In the genomic region with DNA sequence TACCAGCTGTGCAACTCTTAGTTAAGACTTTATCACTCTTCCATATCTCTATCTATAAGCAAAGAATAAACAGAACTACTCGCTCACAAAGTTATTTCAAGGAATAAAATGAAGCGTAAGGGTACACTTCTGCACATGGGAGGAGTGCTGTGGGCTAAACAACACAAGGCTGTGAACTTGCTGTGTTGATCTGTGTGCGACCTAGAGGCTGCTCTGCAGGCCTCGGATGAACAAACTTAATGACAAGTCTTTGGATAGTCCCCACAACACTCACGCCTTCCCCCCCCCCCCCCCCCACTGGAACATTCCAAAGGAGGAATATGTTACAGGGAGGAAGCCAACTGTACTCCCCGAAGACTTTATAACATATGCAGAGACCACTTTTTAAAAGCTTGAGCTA, we compare ENCODE assay signal across 8 mouse cellular contexts. TPM values are rescaled to one million over a fixed set of nuclear protein-coding genes. Genes with fewer than 3 reads are reported as not detected.
DNase-seq lines count a peak whose midpoint lies in the region; ATAC-seq and TF ChIP-seq lines count a peak whose summit lies in the region.

A gene (plus strand): TSS at position 336 of the 400 bp plus-strand sequence.

- no peak for TF ChIP-seq EP300 in CH12.LX (IDR thresholded peaks at IDR 0.05; ENCODE audit: low read length)

- H3K4me2 ChIP-seq in heart, embryonic 11.5 days: peak within 1 kb of the TSS; percentile 75
- H3K4me2 ChIP-seq in CH12.LX (ENCODE audit: insufficient read depth, low read depth, poor library complexity, severe bottlenecking): peak within 1 kb of the TSS; percentile 53
- H3K4me2 ChIP-seq in forebrain, embryonic 15.5 days (replicated peaks): peak within 1 kb of the TSS; percentile 65
- peak within 1 kb of the TSS; percentile 76 for H3K4me2 ChIP-seq in liver, embryonic 16.5 days (ENCODE audit: low read depth, low read length)

- TF ChIP-seq RAD21 in CH12.LX (IDR thresholded peaks at IDR 0.05; ENCODE audit: low read depth, low read length): no peak

- DNase-seq in heart, adult 11 months: no peak
- DNase-seq in CH12.LX (ENCODE audit: extremely low read depth) (no peak), adipocyte (ENCODE audit: low spot score) (no peak)
- DNase-seq in right cerebral cortex, adult 2 months (ENCODE audit: low spot score in 2 of 2): no peak
- DNase-seq in ovary, postnatal 36 days (ENCODE audit: low spot score): no peak

- TF ChIP-seq CTCF in CH12.LX (conservative IDR thresholded peaks at IDR 0.05 in 1 of 2, IDR thresholded peaks at IDR 0.05 in 1 of 2; ENCODE audit: low read depth in 2 of 2, low read length in 2 of 2): no peak

- peak within 1 kb of the TSS; percentile 72 for H3K4me3 ChIP-seq in heart, embryonic 11.5 days (ENCODE audit: low read depth, low read length)
- H3K4me3 ChIP-seq in CH12.LX (replicated peaks in 1 of 3; ENCODE audit: low read depth in 2 of 3, low read length in 2 of 3, poor library complexity in 1 of 3): peak within 1 kb of the TSS; percentile 75 to 97 (median 82)
- H3K4me3 ChIP-seq in forebrain, embryonic 15.5 days: peak within 1 kb of the TSS; percentile 77
- H3K4me3 ChIP-seq in liver, embryonic 16.5 days (ENCODE audit: low read depth, low read length): peak within 1 kb of the TSS; percentile 94

- H3K36me3 ChIP-seq in heart, embryonic 11.5 days (ENCODE audit: control insufficient read depth, insufficient read depth, low read length): no peaks in the 10 kb centered on the region
- peaks cover 0 to 11% of the 10 kb centered on the region in 2 experiments for H3K36me3 ChIP-seq in CH12.LX (replicated peaks in 1 of 2; ENCODE audit: control insufficient read depth in 1 of 2, insufficient read depth in 1 of 2, low read length in 1 of 2)
- no peaks in the 10 kb centered on the region for H3K36me3 ChIP-seq in forebrain, embryonic 15.5 days
- no peaks in the 10 kb centered on the region; the same call in 1 of the 2 replicates for H3K36me3 ChIP-seq in liver, embryonic 16.5 days (ENCODE audit: control insufficient read depth, insufficient read depth)

- no peak for TF ChIP-seq POLR2A in CH12.LX (IDR thresholded peaks at IDR 0.05; ENCODE audit: low read depth, low read length)

- dilution Hi-C loops in CH12.LX (cut with MboI; ENCODE audit: extremely low pct_ligation_motif_present, extremely low pct_unique_long_range_greater_than_20kb, low sequenced_read_pairs): no loop called here

- H3K27me3 ChIP-seq in heart, embryonic 11.5 days (ENCODE audit: control insufficient read depth, insufficient read depth, low read length): no peaks in the 10 kb centered on the region; the same call in 1 of the 2 replicates
- no peaks in the 10 kb centered on the region for H3K27me3 ChIP-seq in CH12.LX (replicated peaks)
- H3K27me3 ChIP-seq in forebrain, embryonic 15.5 days: 0 out of 2 replicates have a peak, but pooled peaks cover 2% of the 10 kb centered on the region
- H3K27me3 ChIP-seq in liver, embryonic 16.5 days (ENCODE audit: control insufficient read depth, insufficient read depth, low read depth, low read length): no peaks in the 10 kb centered on the region

- H3K79me2 ChIP-seq in CH12.LX (replicated peaks; ENCODE audit: control insufficient read depth, extremely low read depth, insufficient read depth, poor library complexity, severe bottlenecking): no peaks in the 10 kb centered on the region

- 80% methylated on average over 6 of the region's 6 CpGs for WGBS in heart, embryonic 11.5 days (ENCODE audit: insufficient replicate concordance)
- 82% methylated on average over 6 of the region's 6 CpGs for WGBS in forebrain, embryonic 15.5 days
- WGBS in liver, embryonic 16.5 days (ENCODE audit: insufficient replicate concordance): 71% methylated on average over 6 of the region's 6 CpGs

- H3K4me1 ChIP-seq in heart, embryonic 11.5 days (ENCODE audit: control insufficient read depth, insufficient read depth, low read length): no peaks in the 10 kb centered on the region
- peaks cover 2 to 19% of the 10 kb centered on the region in 2 experiments; a peak in 2 of 4 replicates for H3K4me1 ChIP-seq in CH12.LX (ENCODE audit: control insufficient read depth in 1 of 2, insufficient read depth in 2 of 2)
- H3K4me1 ChIP-seq in forebrain, embryonic 15.5 days: peaks cover 3% of the 10 kb centered on the region; the same call in 1 of the 2 replicates
- no peaks in the 10 kb centered on the region; the same call in 1 of the 2 replicates for H3K4me1 ChIP-seq in liver, embryonic 16.5 days (ENCODE audit: control insufficient read depth, low read depth, low read length)

- H3K9ac ChIP-seq in heart, embryonic 11.5 days (ENCODE audit: low read depth, low read length): peak within 1 kb of the TSS; percentile 86
- peak within 1 kb of the TSS; percentile 95 for H3K9ac ChIP-seq in CH12.LX (ENCODE audit: insufficient read depth, low read depth)
- H3K9ac ChIP-seq in forebrain, embryonic 15.5 days (replicated peaks): peak within 1 kb of the TSS; percentile 80
- peak within 1 kb of the TSS; percentile 91 for H3K9ac ChIP-seq in liver, embryonic 16.5 days (ENCODE audit: low read depth, low read length)

- ATAC-seq in heart, embryonic 11.5 days (replicated peaks; ENCODE audit: insufficient number of reproducible peaks, low FRiP score, low TSS enrichment): no peak
- ATAC-seq in forebrain, embryonic 15.5 days (replicated peaks): peak; percentile 36; the same call in 1 of the 2 replicates
- ATAC-seq in liver, embryonic 16.5 days (ENCODE audit: low read depth): no peak

- H3K27ac ChIP-seq in heart, embryonic 11.5 days (ENCODE audit: low read depth, low read length): peak within 1 kb of the TSS; percentile 94
- H3K27ac ChIP-seq in CH12.LX (ENCODE audit: insufficient read depth, low read depth): peak within 1 kb of the TSS; percentile 67
- peak within 1 kb of the TSS; percentile 84 for H3K27ac ChIP-seq in forebrain, embryonic 15.5 days (replicated peaks)
- H3K27ac ChIP-seq in liver, embryonic 16.5 days (ENCODE audit: low read length): peak within 1 kb of the TSS; percentile 92

- in situ Hi-C loops in CH12.LX (cut with MboI; ENCODE audit: low pct_ligation_motif_present, low pct_unique_long_range_greater_than_20kb, low sequenced_read_pairs): no loop called here

- H3K9me3 ChIP-seq in heart, embryonic 11.5 days (replicated peaks; ENCODE audit: control insufficient read depth, low read length): no peaks in the 10 kb centered on the region
- H3K9me3 ChIP-seq in CH12.LX (replicated peaks; ENCODE audit: low read length): no peaks in the 10 kb centered on the region
- H3K9me3 ChIP-seq in forebrain, embryonic 15.5 days: no peaks in the 10 kb centered on the region
- H3K9me3 ChIP-seq in liver, embryonic 16.5 days (replicated peaks; ENCODE audit: control insufficient read depth, low read length): no peaks in the 10 kb centered on the region

TF ChIP-seq in CH12.LX, 34 proteins besides CTCF, POLR2A, EP300 and RAD21:
- TF ChIP-seq MXI1 (IDR thresholded peaks at IDR 0.05; ENCODE audit: low read depth, low read length) (no peak), NELFE (IDR thresholded peaks at IDR 0.05; ENCODE audit: low read depth, low read length) (no peak), HCFC1 (IDR thresholded peaks at IDR 0.05; ENCODE audit: low read depth, low read length) (no peak), NRF1 (IDR thresholded peaks at IDR 0.05; ENCODE audit: low read depth, low read length) (no peak), ZC3H11A (IDR thresholded peaks at IDR 0.05; ENCODE audit: low read depth, low read length) (no peak), IRF4 (IDR thresholded peaks at IDR 0.05; ENCODE audit: low read depth, low read length) (no peak), ZKSCAN1 (IDR thresholded peaks at IDR 0.05; ENCODE audit: borderline replicate concordance, low read depth, low read length) (no peak), KAT2A (IDR thresholded peaks at IDR 0.05; ENCODE audit: insufficient replicate concordance, low read length) (no peak), CHD1 (IDR thresholded peaks at IDR 0.05; ENCODE audit: low read depth, low read length) (no peak)

RNA-seq across cellular contexts. Expression of the gene that starts here (rescaled TPM):
- 0.07 TPM in 1 of 2 replicates, not detected in the other for polyA plus RNA-seq in heart, embryonic 11.5 days (2014; fragmentation: Nextera tagmentation; extraction: Ambion mirVana)
- total RNA-seq in CH12.LX (2012; rRNA removed) (0.08 TPM in 2 replicates), CH12.LX (2014; rRNA removed) (0.26 and 0.39 TPM in 2 replicates)
- polyA plus RNA-seq in CH12.LX (2012; ENCODE audit: insufficient read length, low read depth): 0.16 and 0.23 TPM in 2 replicates
- polyA plus RNA-seq in forebrain, embryonic 15.5 days (2015; fragmentation: Nextera tagmentation; extraction: Ambion mirVana): 0.17 TPM in 2 replicates
- 0.04 and 0.05 TPM in 2 replicates for polyA plus RNA-seq in liver, embryonic 16.5 days (2015; fragmentation: Nextera tagmentation; extraction: Ambion mirVana)

Comparison
In these comparisons a context has a peak if more than half of its experiments do, and no peak if none do; other contexts are left out.
1. Peak in ATAC-seq, H3K4me3 ChIP-seq, H3K27ac ChIP-seq, H3K9ac ChIP-seq and H3K4me2 ChIP-seq in forebrain, embryonic 15.5 days; RNA of the gene not detected or under 1 TPM.